Mouse (Mus musculus) induced T-regulatory cell, adult 2 months (primary cell): Measurements from ENCODE around the gene Slc11a1.

Experiments used
- DNase-seq: peaks from one replicate; pipeline ENCODE4 v3.0.0-alpha.2; 2012; ENCODE audit warnings: low read depth

The Slc11a1 gene

DNA sequence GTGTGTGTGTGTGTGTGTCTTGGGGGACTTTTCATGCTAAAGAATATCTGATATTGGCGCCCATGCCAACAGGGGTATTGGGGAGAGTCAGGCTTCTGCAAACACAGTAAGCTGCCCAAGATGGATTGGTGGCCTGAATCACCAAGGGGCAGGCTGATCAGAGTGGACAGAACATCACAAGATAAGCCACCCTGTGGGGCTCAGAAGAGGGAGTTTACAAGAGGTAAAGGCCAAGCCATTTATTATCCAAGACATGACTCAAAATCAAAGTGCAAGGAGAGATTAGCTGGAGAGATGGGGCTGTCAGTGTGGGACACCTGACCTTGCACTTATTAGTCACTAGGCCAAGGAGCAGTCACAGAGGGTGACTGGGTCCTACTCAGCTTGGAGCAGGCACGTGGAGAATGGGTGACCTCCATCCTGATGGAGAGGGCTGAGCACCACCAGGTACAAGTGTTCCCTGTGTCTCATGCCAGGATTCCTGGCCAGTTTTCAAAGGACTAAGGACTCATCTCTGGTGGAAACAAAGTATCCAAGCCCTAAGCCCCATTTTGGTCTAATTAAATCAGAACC, 36.8 kb downstream of the Slc11a1 start:
- no peak for DNase-seq

DNA sequence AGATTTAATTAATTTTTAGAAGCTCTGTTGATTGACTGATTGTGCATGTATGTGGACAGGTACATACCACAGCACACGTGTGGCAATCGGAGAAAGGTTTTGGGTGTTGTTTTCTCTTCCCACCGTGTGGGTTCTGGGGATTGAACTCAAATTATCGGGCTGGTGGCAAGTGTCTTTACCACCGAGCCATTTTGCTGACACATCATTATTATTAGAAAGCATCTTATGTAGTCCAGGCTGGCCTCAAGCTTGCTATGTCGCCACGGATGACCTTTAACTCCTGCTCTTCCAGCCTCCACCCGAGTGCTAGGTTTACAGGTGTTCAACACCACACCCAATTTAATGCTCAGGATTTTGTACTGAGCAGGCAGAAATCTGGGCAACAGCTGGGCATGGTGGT, 37.7 kb downstream of the Slc11a1 start:
- DNase-seq: no peak

- peak; percentile 39 for DNase-seq
Observed at GRCm38 (mm10) chr1:74415143-74415542, 40.1 kb downstream of the Slc11a1 start.

DNA sequence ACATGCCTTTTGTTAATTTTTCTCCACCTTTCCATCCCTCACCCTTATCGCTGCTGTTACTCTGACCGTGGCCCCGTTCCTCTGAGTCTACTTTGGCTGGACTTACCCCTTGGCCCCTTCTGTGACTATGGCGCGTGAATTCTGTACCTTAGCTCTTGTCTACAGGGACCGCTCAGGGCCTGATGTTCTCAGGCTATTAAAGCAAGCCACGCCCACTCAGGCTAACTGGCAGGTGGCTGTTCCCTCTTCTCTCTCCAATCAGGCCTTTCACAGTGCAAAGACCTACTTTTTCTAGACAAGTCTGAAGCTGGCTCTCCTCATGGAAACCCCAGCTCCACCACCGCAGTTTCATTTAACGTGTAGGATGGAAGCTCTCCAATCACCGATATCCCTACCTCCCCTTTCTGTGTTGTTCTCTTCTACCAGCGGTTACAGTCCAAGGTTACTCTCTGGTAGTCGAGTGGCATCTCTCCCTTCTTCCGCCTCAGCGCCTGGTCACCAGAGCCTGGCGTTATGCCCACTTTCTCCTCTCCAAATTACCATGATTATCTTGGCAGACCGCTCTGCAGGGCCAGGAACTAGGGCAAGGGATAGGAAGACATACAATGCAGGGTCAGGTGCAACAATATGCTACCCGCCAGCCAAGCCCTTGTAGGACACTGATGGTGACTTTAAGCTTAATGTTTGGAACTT, 43.9 kb downstream of the Slc11a1 start:
- no peak for DNase-seq

DNA sequence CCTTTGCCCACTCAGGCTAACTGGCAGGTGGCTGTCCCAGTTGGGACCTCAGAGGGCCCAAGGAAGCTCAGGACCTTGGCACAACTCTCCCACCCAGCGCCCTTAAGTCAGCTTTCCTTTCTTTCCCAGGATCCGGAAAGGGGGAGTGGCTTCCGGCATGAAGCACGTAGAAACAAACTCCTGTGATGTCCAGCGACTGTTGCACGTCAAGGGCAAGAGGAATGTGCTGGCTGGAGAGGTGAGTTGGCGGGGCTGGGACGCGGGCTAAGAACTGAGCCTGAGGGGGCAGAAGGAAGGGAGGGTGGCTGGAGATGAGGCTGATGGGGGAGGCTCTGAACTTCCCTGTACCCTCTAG, 44.4 kb downstream of the Slc11a1 start:
- no peak for DNase-seq

GRCm38 (mm10) chr1:74423147-74423546, 48.2 kb downstream of the Slc11a1 start:
- DNase-seq: no peak

- no peak for DNase-seq
Observed at GRCm38 (mm10) chr1:74425845-74426244, 50.9 kb downstream of the Slc11a1 start.

DNA sequence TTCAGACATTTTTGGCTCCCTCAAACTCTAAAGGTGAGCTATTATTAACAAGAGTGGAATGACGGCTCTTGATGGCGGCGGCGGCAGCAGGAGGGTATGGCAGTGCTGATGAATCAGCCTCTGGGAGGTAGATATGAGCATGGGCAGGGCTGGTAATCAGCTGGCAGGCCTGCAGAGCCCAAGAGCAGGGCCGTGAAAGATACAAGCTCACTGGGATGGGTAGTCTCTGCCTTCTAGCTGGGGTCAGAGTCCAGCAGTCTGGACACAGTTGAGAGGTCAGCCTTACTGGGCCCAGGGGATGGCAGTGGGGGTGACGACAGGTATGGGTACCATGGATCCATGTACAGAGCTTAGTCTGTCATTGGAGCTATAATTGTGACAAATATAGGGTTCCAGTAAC, 58.2 kb downstream of the Slc11a1 start:
- DNase-seq: no peak

DNA sequence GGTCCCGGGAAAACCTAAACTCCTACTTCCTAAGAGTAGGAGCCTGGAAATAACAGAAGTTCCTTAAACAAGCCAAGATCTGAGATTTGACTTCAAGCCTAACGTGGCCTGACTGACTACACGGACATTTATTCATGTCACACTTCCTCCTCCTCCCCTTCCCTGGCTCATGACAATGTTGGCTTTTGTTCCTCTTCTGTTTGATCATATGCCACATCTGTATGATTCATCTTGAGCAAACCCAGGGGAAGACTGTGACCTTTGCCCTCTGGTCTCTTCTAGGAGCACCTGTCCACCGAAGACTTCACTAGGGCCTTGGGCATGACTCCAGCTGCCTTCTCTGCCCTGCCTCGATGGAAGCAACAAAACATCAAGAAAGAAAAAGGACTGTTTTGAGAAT, 59.6 kb downstream of the Slc11a1 start:
- DNase-seq: no peak

DNA sequence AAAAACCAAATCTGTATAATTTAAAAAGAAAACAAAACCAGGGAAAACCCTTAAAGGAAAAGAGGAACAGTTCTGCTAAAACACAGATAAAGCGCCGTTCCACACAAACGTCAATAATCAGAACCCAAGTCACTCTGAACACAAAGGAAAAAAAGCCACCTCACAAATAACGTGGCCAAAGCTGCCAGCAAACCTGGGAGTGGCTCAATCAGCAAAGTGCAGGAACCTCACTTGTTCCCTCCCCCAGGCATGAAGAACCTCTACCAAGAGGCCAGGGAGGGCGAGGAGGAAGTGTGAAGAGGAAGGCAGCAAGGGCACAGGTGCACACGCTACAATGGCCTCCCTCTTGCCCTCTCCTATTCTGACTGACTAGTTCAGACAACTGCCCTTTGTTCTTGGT, 60.6 kb downstream of the Slc11a1 start:
- DNase-seq: no peak
